Mouse (Mus musculus) kidney, adult 11 months (tissue): ENCODE results near the gene Myzap.

ENCODE experiments used
- DNase-seq: peaks from one replicate; pipeline ENCODE4 v3.0.0; 2022

Gene Myzap

DNA sequence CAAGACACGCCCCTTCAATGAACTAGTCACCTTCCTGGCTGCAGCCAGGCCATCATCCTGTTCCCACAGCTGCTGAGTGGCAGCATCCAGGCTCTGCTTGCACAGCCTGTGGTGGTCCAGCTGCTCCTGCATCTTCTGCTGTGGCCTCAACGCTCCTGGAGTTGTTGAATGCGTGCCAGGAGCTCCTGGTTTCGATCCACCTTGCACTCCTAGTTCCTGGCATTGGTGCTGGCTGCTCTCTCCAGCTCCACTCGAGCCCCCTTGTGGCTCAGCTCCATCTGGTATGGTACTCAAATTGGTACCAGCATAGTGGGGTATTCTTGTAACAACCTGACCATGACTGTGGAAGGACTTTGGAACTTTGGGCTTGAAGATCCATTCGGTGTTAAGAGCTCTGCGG, 7.7 kb upstream of the Myzap start:
- no peak for DNase-seq

- DNase-seq = no peak
These were observed 4.7 kb upstream of the Myzap start for GRCm38 (mm10) chr9:71596888-71597287.

DNA sequence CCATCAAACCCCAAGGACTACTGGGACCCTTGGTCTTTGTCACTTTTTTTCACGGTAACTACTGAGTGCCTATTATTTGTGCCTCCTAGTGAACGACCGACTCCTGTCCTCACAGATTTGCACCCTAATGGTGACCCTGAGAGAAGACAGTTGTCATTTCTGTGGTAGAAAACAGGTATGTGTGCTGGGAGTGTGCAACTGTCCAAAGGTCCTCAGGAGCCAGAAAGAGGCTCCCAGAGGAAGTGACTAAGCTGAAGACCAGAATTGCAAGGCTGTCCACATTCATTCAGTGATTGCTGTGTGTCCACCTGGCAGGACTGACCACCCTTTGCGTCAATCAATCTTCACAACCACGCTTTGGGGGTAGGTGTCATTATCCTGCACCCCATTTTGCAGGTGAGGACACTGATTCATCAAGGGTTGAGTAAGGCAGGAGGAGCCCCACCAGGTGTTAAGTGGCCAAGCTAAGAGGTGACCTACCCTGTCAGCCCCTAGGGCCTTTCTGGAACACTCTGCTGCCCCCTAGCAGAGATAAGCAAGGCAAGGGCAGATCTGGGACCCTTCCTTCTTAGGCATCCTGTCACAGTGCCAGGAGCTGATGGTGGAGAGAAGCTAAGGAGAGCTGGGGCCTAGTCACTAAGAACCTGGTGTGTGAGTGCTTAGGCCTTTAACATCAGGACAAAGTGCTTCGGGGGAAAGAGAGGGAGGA, 571 bp upstream of the Myzap start:
- no peak for DNase-seq

DNA sequence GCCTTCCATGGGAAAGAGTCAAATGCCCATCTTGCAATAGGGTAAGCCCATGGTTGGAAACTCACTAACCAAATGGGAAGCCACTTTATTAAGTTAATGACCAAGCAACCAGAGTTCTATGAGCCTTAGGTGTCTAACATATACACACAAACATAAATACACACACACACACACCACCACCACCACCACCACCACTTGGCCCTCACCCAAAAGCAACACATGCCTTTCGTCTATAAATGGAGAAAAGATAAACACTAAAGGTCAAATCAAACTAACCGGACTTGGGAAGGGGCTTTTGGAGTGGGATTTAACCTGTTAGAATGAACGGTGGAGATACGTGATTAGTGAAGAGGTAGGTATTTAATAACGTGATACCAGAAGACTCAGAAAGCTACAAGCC, 1.1 kb downstream of the Myzap start:
- no peak for DNase-seq

DNA sequence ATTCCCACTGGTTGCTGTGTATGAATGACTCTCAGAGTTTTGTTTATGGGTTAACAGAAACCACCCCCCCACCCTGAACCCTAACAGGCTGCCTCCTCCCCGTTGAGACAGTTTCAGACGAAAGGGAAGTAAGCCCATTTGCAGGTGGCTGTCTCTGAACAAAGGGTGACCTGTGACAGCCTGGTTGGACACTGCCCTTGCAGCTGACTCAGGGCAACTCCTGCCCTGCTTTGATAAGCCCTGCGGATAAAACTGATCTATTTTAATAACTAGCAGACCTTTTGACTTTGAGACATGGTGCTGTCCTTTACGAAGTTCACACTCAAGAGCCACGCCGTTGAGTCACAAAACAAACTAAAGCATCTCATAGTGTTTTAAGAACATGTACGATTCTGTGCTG, 2.4 kb downstream of the Myzap start:
- no peak for DNase-seq

DNA sequence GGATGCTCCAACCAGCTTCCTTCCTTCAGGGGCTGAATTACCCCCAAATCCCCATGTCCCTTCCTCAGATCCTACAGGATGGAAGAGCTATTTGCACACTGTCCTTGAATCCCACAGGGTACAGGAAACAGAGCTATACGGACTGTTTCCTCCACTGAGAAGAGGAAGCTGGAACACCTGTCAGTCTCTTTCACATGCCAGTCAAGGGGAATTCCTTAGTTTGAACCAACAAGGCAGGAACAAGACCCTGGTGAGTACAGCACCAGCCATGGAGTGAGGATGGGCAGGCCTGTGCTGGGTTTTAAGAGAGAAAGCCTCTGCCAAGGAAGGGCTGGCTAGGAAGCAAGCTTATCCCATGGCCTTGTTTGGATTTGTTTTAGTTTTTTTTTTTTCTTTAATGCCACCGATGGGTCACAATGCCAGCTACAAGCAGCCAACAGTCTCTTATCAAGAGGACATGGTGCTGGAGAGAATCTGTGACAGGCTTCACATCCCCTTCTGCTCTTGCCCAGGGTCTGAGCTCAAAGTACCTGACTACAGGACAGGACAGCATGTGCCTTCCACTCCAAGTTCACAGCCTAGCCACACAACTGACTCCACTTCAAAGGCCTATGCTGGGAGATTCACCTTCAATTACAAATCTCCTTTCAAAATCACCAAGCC, 3.1 kb downstream of the Myzap start:
- DNase-seq = no peak

GRCm38 (mm10) chr9:71586408-71586807, 5.8 kb downstream of the Myzap start:
- peak; percentile 31 for DNase-seq

GRCm38 (mm10) chr9:71582771-71583170, 9.4 kb downstream of the Myzap start:
- DNase-seq = no peak

GRCm38 (mm10) chr9:71578896-71579564, 13.1 kb downstream of the Myzap start:
- no peak for DNase-seq

DNA sequence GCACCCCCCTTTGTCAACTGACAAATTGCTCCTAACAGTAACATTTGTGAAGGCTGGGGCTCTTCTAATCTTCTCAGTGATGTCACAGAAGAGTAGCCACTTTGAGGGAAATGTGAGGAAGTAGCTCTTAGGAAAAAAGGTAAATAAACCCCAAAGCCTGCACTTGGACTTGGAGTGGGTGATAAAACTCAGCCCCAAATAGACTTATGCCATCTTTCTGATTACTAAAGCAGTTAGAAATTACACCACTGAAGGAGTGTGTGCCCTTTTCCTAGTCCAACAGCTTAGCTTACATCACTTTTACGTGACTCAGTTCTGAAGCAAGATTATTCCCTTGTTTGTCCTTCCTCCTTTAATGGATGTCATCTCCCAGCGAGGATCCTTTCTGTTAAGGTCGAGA, 17.7 kb downstream of the Myzap start:
- DNase-seq = no peak

GRCm38 (mm10) chr9:71573771-71574340, 18.3 kb downstream of the Myzap start:
- no peak for DNase-seq

DNA sequence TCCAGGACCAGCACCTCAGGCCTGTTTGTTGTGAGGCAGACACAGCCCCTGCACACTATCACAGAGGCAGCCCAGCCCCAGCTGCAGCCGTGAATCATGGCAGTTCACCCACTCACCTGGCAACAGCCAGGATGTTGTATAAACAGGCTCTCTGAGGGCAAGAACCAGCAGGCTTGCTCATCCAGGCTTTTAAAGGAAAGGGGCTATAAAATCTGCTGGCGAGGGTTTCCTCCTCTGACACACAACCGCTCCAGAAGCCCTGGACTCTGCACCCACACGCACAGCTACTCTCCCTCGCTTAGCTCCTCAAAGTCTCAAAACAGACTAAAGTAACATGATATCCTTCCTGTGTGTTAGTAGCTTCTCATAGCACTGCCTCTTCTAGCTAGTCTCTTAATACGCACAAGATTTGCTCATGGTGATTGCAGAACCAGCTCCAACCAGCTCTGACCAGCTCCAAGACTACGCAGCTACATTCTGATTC, 21.0 kb downstream of the Myzap start:
- no peak for DNase-seq

DNA sequence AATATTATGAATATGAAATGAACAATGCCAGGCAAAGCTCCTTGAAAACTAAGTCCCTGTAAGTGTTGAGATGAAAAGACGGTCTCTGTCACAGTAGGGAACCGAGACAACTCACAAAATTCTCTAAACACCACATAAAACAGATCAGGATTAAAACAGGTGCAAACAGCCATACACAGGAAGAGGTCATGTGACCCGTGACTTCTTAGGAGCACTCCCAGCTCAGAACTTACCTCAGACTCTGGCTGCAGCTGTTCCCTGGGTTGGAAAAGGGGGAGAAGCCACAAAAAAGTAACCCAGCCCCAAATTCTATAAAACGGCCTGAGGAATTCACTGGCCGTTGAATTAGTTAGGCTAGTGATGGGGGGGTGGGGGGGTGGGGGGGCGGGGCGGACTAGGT, 22.0 kb downstream of the Myzap start:
- no peak for DNase-seq

- DNase-seq = no peak
These were observed 23.7 kb downstream of the Myzap start for GRCm38 (mm10) chr9:71568323-71568942.

DNA sequence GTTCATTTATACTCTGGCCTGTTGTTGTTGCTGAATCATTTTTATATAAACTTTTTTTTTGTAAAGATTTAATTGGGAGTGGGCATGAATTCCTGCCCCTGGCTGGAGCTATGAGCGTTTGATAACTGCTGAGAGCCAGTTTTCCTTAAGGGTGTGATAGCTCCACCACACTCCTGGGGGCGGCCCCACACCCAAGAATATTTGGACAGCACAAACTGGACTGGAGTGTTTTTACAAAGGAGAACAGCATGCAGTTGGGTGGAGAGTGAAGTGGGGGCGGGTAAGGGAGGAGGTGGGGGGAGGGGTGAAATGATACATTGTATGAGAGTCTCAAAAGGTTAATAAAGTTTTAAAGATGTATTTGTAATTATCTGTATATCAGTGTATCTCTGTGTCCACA, 24.8 kb downstream of the Myzap start:
- DNase-seq = no peak

- DNase-seq = no peak
These were observed 25.4 kb downstream of the Myzap start for GRCm38 (mm10) chr9:71566763-71567162.

- DNase-seq = no peak
These were observed 34.4 kb downstream of the Myzap start for GRCm38 (mm10) chr9:71557737-71558136.

- DNase-seq = no peak
These were observed 38.2 kb downstream of the Myzap start for GRCm38 (mm10) chr9:71554001-71554400.

- DNase-seq = no peak
These were observed 42.0 kb downstream of the Myzap start for GRCm38 (mm10) chr9:71550176-71550575.

- DNase-seq = no peak
These were observed 44.4 kb downstream of the Myzap start for GRCm38 (mm10) chr9:71547704-71548275.

DNA sequence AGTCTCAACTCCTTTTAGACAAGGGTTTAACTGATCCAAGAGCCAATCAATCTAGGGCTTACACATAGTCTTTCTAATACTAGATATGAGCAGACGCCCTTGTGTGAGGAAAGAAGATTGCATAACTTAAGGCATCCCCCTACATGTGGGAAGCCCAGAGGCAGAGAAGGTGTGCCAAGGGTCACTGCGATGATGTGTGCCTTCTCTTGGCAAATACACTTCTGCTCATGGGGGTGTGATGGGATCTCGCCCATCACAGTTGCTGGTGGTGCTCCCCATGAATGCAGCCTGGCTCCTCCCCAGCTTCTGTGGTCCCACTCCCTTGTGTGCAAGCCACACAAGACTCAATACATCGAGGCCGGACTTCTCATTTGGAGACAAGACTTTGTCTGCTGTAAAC, 47.3 kb downstream of the Myzap start:
- no peak for DNase-seq

GRCm38 (mm10) chr9:71543443-71544222, 48.5 kb downstream of the Myzap start:
- peak; percentile 47 for DNase-seq
